Mouse (Mus musculus) C2C12 (cell line): ENCODE measurements around the gene Mecom. TPM values are rescaled to one million over a fixed set of nuclear protein-coding genes. Genes with fewer than 3 reads are reported as not detected.

Source experiments
- H3K27me3 ChIP-seq: one replicate; pipeline ENCODE4 v1.6.1; 2011; ENCODE audit not compliant: control insufficient read depth, insufficient read depth, insufficient read length
- H3K36me3 ChIP-seq: one replicate; pipeline ENCODE4 v1.6.1; 2011; ENCODE audit not compliant: control insufficient read depth, insufficient read depth
- H3K4me3 ChIP-seq: one replicate; pipeline ENCODE4 v1.5.1; 2011; ENCODE audit warnings: mild to moderate bottlenecking, control low read depth; ENCODE audit not compliant: poor library complexity, insufficient read depth, severe bottlenecking
- H3K79me2 ChIP-seq: one replicate; pipeline ENCODE4 v1.6.1; 2011; ENCODE audit not compliant: control insufficient read depth, insufficient read depth
- H3K79me3 ChIP-seq: one replicate; pipeline ENCODE4 v1.6.1; 2011; ENCODE audit warnings: low read depth, control low read depth
- H3ac ChIP-seq: one replicate; pipeline ENCODE3; 2011; ENCODE audit warnings: low read depth; ENCODE audit not compliant: control insufficient read depth, insufficient read length
- CEBPB ChIP-seq: IDR thresholded peaks from one replicate; pipeline ENCODE4 v1.6.1; 2011; ENCODE audit warnings: low read depth, mild to moderate bottlenecking, control low read depth, moderate library complexity
- CTCF ChIP-seq: IDR thresholded peaks from one replicate; pipeline ENCODE4 v1.5.1; 2011; ENCODE audit not compliant: control insufficient read depth, insufficient read depth, insufficient read length
- FOSL1 ChIP-seq: IDR thresholded peaks from one replicate; pipeline ENCODE4 v1.8.0; 2011; ENCODE audit warnings: mild to moderate bottlenecking, low read length; ENCODE audit not compliant: poor library complexity, insufficient read depth, severe bottlenecking
- MAX ChIP-seq: IDR thresholded peaks from one replicate; pipeline ENCODE4 v1.6.1; 2011; ENCODE audit warnings: mild to moderate bottlenecking, control low read depth
- MYOD1 ChIP-seq: IDR thresholded peaks from one replicate; pipeline ENCODE4 v1.6.1; 2011; ENCODE audit warnings: low read depth; ENCODE audit not compliant: control insufficient read depth, insufficient read length
- MYOG ChIP-seq: IDR thresholded peaks from one replicate; pipeline ENCODE4 v1.6.1; 2011; ENCODE audit not compliant: control insufficient read depth, insufficient read length; ENCODE audit errors: extremely low read depth
- USF1 ChIP-seq: IDR thresholded peaks from one replicate; pipeline ENCODE4 v1.6.1; 2011; ENCODE audit warnings: low read depth, mild to moderate bottlenecking, control low read depth, moderate library complexity
- polyA plus RNA-seq: library from polyadenylated mRNA; unstranded; fragments of >200 nt; fragmentation: generic; extraction: Trizol; gene quantifications from one replicate; pipeline ENCODE4 v1.2.1, GENCODE M21; 2012; ENCODE audit warnings: missing spikeins

The Mecom gene
- polyA plus RNA-seq, 1 experiment, result 1.3 TPM

GRCm38 (mm10) chr3:30519425-30519824 is 28.4 kb downstream of the Mecom start:
- H3ac ChIP-seq, result no peak overlapping the region
- H3K27me3 ChIP-seq, result peaks cover 14% of the 10 kb centered on the region
- TF ChIP-seq MYOD1 (no peak), MAX (no peak), MYOG (no peak), CEBPB (no peak), CTCF (no peak), USF1 (no peak), FOSL1 (no peak)
- H3K4me3 ChIP-seq, result no peak overlapping the region
- no peaks in the 10 kb centered on the region for H3K79me3 ChIP-seq
- no peaks in the 10 kb centered on the region for H3K36me3 ChIP-seq
- H3K79me2 ChIP-seq, result no peaks in the 10 kb centered on the region

GRCm38 (mm10) chr3:30515795-30516170 is 32.0 kb downstream of the Mecom start:
- no peaks in the 10 kb centered on the region for H3K36me3 ChIP-seq
- H3ac ChIP-seq, result no peak overlapping the region
- no peaks in the 10 kb centered on the region for H3K79me2 ChIP-seq
- no peak for TF ChIP-seq CTCF
- no peak for TF ChIP-seq MYOD1
- no peak for TF ChIP-seq CEBPB
- no peak for TF ChIP-seq FOSL1
- no peak for TF ChIP-seq USF1
- no peak for TF ChIP-seq MYOG
- TF ChIP-seq MAX, result no peak
- no peaks in the 10 kb centered on the region for H3K79me3 ChIP-seq
- peaks cover 35% of the 10 kb centered on the region for H3K27me3 ChIP-seq
- no peak overlapping the region for H3K4me3 ChIP-seq

GRCm38 (mm10) chr3:30514901-30515794 is 32.7 kb downstream of the Mecom start:
- peaks cover 41% of the 10 kb centered on the region for H3K27me3 ChIP-seq

GRCm38 (mm10) chr3:30514051-30514754 is 33.6 kb downstream of the Mecom start:
- no peak overlapping the region for H3K4me3 ChIP-seq
- TF ChIP-seq CTCF, result no peak
- TF ChIP-seq FOSL1, result no peak
- no peak for TF ChIP-seq MAX
- TF ChIP-seq MYOD1, result no peak
- TF ChIP-seq CEBPB, result no peak
- TF ChIP-seq USF1, result no peak
- TF ChIP-seq MYOG, result no peak

More at GRCm38 (mm10) chr3:30514901-30515794, 32.7 kb downstream of the Mecom start:
- TF ChIP-seq CEBPB (no peak), MYOD1 (no peak), CTCF (no peak), USF1 (no peak)
- H3K79me2 ChIP-seq, result no peaks in the 10 kb centered on the region
- no peaks in the 10 kb centered on the region for H3K79me3 ChIP-seq
- no peaks in the 10 kb centered on the region for H3K36me3 ChIP-seq
- H3ac ChIP-seq, result no peak overlapping the region
- no peak overlapping the region for H3K4me3 ChIP-seq

GRCm38 (mm10) chr3:30513314-30513997 is 34.4 kb downstream of the Mecom start:
- Histone ChIP-seq H3K4me3 (no peak overlapping the region), H3ac (no peak overlapping the region), H3K27me3 (peaks cover 43% of the 10 kb centered on the region), H3K36me3 (no peaks in the 10 kb centered on the region), H3K79me2 (no peaks in the 10 kb centered on the region), H3K79me3 (no peaks in the 10 kb centered on the region)
- no peak for TF ChIP-seq MYOD1
- TF ChIP-seq USF1, result no peak
- TF ChIP-seq MAX, result no peak
- no peak for TF ChIP-seq MYOG
- TF ChIP-seq CTCF, result no peak
- no peak for TF ChIP-seq CEBPB
- TF ChIP-seq FOSL1, result no peak

More at GRCm38 (mm10) chr3:30514051-30514754, 33.6 kb downstream of the Mecom start:
- Histone ChIP-seq H3ac (no peak overlapping the region), H3K27me3 (peaks cover 41% of the 10 kb centered on the region), H3K79me3 (no peaks in the 10 kb centered on the region), H3K36me3 (no peaks in the 10 kb centered on the region), H3K79me2 (no peaks in the 10 kb centered on the region)
